Mouse (Mus musculus) right cerebral cortex, postnatal 10 days (tissue): ENCODE data around the gene Reep6.
A peak's percentile ranks its signal among the peaks of the same experiment; 100 is the strongest.

Experiments used
- DNase-seq, 2 experiments: peaks; one replicate each; pipeline ENCODE4 v3.0.0; 2021; ENCODE audit warnings: low spot score in 2 of 2

Reep6 gene

GRCm38 (mm10) chr10:80355431-80355830 is 25.7 kb downstream of the Reep6 start:
- DNase-seq, result no peak

DNA sequence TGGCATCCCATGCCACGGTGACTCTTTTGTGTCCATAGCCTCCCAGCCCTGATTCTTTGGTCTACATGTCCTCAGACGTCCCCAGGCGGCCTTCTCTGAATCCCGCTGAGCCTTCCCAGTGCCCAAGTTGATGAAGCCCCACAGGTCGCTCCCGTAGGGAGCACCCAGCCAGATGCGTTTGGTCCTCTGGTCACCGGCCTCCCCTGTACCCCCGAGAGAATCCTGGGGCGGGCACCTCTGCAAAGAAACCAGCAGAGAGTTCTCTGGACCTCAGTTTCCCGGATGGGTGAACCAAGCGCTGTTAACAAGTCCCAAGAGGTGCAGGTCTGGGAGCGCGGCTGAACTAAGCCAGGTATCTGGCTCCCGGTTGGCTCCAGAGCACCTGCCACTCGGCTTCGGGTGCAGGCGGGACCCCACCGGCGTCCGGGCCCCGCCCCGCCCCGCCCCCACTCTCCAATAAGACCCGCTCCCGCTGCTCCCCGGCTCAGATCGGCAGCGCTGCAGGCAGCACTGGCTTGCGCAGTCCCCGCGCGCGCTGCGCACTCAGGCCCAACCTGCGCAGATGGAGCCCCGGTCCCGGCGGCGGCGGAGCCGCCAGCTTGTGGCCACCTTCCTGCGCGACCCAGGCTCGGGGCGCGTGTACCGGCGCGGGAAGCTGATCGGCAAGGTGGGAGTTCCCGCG is 26.4 kb downstream of the Reep6 start, which contains the start of gene Plk5:
Gene Plk5, plus strand, starts transcription at position 459 of the 682 bp plus-strand sequence.
- DNase-seq, result no peak

DNA sequence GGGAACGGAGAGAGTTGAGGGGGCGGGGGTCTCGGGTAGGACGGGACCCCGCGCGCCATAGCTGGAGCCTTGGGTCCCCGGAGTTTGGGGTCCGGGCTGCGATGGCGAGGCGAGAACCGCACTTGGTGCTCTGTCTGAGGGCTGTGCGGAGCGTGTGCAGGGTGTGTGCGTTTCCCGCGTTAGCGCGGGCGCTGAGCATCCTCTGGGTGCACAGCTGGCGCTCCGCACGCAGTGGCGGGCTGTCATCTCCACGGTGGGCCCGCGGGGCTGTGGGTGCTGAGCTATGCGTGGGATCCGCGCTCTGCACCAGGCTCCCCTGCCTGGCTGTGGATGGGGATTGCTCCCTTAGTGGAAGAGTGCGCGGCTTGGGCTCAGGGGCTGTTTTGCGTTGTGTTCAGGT is 27.0 kb downstream of the Reep6 start:
- no peak for DNase-seq

DNA sequence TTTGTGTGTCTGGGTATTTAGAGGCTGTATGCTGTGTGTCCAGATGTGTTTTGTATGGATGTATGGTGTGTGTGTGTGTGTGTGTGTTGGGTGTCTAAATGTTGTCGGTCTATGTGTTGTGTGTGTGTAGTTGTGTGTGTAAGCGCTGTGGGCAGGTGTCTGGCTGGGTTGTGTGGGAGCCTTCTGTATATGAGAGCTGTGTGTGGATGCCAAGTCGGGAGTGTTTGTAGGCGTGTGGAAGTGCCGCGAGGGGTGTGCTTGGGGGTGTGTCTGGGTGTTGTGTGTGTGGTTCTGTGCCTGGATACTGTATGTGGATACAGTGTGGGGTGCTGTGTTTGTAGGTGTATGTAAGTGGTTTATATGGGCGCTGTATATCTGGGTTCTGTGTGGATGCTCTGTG is 27.6 kb downstream of the Reep6 start:
- DNase-seq, result no peak

DNA sequence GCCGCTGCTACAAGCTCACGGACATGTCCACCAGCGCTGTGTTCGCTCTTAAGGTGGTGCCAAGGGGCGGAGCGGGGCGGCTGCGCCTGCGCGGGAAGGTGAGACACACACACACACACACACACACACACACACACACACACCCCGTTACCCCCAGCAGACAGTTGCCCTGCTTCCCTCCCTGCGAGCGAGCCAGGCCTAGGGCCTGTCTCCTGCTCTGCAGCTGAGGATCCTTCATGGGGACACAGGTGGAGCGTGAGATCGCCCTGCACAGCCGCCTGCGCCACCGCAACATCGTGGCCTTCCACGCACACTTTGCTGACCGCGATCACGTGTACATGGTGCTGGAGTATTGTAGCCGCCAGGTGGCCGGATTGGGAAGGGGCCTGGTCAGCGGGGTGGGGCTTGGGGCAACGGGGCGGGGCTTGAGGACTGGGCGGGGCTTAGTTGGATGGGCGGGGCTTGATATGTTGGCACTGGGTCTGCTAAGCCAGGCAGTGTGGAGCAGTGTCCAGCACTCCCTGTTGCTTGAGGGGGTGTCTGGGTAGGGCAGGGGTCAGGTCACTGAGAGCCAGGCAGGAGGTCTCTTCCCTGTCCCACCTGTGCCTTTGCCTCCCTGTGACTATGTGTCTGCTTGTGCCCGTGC is 28.4 kb downstream of the Reep6 start:
- DNase-seq, result no peak

GRCm38 (mm10) chr10:80363734-80364133 is 34.0 kb downstream of the Reep6 start:
- DNase-seq, result no peak

DNA sequence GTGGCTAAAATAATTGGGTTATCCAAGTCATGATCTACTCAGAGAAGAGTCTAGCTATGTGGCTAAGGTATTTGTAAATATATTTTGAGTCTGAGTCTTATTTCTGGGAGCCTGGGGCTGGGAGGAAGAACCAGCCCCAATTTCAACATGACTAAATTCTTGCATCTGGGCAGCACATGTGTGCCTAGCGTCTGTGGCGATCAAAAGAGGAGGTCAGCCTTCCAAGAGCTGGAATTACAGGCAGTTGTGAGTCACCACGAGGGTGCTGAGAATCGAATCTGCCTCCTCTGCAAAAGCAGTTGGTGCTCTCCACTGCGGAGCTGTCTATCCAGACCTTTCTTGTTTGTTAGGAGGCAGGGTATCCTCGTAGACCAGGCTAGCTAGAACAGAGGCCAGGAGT is 36.0 kb downstream of the Reep6 start:
- no peak for DNase-seq

DNA sequence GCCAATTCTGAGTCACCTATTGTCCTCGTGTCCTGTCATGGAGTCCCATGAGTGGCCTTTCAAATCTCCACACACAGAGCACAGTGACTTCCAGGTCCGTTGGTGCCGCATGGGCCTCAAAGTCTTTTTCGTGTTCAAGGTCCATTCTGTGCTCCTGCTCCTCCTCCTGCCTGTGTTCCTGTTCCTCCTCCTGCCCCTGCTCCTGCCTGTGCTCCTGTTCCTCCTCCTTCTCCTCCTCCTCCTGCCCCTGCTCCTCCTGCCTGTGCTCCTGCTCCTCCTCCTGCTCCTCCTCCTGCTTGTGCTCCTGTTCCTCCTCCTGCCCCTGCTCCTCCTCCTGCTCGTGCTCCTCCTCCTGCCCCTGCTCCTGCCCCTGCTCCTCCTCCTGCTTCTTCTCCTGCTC is 38.2 kb downstream of the Reep6 start:
- no peak for DNase-seq

DNA sequence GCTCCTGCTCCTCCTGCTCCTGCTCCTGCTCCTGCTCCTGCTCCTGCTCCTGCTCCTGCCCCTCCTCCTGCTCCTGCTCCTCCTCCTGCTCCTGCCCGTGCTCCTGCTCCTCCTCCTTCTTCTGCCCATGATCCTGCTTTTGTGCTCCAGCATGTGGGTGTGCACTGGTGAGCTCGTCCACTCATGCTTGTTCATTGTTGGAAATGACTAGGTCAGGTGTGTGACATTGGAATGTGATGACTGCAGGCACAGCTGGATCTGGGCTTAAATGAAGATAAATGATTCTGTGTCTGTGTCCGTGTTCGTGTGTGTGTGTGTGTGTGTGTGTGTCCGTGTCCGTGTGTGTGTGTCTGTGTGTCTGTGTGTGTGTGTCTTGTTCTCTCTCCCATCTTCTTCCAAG is 38.6 kb downstream of the Reep6 start:
- no peak for DNase-seq

DNA sequence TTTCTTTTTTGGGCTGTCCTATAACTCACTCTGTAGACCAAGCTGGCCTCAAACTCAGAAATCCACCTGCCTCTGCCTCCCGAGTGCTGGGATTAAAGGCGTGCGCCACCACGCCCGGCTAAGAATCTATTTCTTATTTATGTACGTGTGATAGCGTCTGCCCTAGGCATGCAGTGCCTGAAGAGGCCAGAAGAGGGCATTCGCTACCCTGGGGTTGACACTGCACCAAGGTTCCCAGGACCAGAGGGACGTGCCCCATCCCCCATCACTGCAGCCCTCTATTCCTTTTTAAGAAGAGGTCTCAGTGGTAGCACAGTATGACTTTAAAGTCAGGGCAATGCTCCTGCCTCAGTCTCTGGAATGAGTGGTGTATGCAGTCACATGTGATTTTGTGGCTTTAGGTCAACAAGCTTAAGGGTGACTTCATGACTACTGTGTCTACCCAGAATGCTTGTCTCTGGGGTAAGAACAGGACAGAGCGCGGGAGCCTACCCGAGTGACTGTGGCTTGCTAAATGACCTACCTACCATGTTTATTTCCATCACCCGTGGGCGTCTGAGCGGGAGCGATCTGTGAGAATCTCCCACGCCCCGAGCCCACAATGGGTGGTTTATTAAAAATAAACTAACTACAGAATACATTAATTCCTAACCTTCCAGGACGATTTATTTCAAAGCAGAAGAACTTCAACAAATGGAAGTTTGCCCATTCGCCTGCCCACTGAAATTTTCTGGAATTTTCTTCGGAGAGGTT is 40.4 kb downstream of the Reep6 start:
- no peak for DNase-seq

DNA sequence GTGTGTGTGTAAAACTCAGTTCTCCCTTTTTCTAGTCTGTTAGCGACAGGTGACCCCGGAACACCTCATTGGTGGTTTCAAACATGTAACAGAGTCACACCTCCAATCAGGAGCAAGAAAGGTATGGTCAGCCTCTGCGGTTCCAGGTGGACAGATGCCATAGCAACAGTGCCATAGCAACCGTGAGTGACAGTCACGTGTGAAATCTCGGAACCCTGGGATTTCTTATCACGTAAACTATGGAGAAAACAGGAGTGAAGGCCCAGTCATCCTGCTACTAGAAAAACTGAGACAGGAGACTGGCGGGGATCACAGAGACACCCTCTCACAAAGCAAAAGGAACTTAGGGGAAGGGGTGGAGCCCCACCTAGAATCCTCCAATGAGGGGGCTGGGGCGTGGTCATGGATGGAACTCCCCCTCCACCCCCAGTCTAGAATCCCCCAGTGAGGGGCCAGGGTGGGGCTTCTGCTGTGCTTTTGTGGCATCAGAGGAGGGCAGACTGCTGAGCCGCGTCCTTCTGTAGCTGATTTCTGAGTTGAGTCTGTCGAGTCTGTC is 41.7 kb downstream of the Reep6 start:
- DNase-seq, result peak; percentile 80 to 89

GRCm38 (mm10) chr10:80371983-80372382 is 42.2 kb downstream of the Reep6 start:
- DNase-seq, result no peak

DNA sequence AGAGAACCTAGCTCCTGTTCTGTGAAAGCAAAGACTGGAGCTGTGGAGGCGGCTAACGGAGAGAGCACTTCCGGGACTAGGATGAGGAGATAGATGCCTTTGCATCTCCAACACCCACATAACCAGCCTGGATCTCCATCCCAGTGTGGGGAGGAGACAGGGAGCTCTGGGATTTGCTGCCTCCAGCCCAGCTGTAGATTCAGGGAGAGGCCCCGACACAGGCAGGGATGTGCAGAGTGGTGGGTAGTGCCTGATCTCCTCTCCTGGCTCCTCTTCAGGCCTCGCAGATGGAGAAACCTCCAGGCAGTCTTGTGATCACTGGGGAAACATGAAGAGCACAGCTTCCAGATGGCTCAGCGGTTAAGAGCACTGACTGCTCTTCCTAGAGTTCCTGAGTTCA is 43.0 kb downstream of the Reep6 start:
- no peak for DNase-seq

GRCm38 (mm10) chr10:80374063-80374462 is 44.3 kb downstream of the Reep6 start:
- DNase-seq, result peak; percentile 81 to 84

DNA sequence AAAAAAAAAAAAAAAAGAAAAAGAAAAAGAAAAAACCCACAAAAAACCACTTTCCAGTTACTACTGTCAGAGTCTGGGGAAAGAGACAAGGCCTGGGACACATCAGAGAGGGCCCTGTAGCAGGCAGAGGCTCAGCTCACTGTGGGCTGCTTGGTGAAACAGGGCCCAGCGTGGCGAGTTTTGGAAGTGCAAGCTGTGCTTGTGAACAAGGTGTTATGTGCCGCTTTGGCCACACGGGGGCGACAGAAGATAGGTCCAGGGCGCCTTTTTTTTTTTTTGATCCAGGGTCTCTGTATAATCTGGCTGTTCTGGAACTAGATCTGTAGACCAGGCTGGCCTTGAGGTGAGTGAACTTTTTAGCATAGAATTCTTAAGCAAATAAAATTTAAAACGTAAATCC is 46.4 kb downstream of the Reep6 start:
- peak; percentile 94 to 97 for DNase-seq

GRCm38 (mm10) chr10:80377716-80378115 is 48.0 kb downstream of the Reep6 start:
- DNase-seq, result no peak

- DNase-seq, result no peak
Observed at GRCm38 (mm10) chr10:80382641-80383365, 53.0 kb downstream of the Reep6 start.

DNA sequence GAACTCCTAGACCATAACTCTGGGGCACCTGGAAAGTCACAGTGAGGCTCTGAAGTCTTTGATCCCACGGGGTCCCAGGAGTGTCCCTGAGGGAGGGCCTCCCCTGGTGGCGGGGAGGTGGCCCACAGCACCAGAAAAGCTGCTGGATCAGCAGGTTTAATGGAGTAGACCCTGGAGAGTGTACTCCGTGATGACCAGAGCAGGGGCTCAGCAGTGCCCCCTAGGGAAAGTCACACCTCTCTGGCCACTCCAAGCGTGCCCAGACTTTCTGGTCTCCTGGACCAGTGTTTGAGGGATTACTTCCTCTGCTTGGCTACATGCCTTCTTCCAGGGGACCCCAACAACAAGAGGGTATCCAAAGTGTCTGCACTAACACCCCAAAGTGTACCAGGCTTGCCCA is 53.7 kb downstream of the Reep6 start:
- DNase-seq, result no peak

GRCm38 (mm10) chr10:80384115-80384639 is 54.4 kb downstream of the Reep6 start:
- no peak for DNase-seq

GRCm38 (mm10) chr10:80384709-80385108 is 55.0 kb downstream of the Reep6 start:
- no peak for DNase-seq

DNA sequence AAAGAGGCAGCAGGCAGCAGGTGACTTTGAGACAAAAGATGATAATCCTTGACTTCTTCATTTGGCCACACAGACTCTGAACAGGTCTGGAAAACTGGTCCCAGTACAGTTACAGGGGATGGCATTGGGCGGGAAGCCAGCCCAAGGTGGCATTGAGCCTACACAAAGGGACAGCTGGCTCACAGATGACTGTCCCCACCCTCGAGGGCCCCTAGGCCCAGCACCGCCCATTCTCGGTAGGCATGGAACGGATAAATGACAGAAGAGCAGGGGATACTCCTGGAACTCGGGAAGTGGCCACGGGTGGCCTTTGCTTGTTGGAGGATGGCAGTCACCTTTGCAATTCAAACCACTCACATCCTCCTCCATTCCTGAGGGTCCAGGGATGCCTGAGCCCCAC is 55.6 kb downstream of the Reep6 start:
- DNase-seq, result no peak
